Mouse (Mus musculus): ENCODE measurements around the gene Snap23.
A peak's percentile ranks its signal among the peaks of the same experiment; 100 is the strongest.

Snap23 gene

GRCm38 (mm10) chr2:120577799-120578198, 10.3 kb downstream of the Snap23 start:
- no peak for DNase-seq (ENCODE audit: extremely low spot score, low read depth, low spot score)

- DNase-seq (ENCODE audit: extremely low spot score, low read depth, low spot score): no peak
Observed at GRCm38 (mm10) chr2:120578286-120578685, 10.8 kb downstream of the Snap23 start.

GRCm38 (mm10) chr2:120589759-120590158, 22.3 kb downstream of the Snap23 start:
- no peak for DNase-seq (ENCODE audit: extremely low spot score, low read depth, low spot score)

GRCm38 (mm10) chr2:120592227-120592626, 24.8 kb downstream of the Snap23 start:
- no peak for DNase-seq (ENCODE audit: extremely low spot score, low read depth, low spot score)

GRCm38 (mm10) chr2:120597734-120598133, 30.3 kb downstream of the Snap23 start:
- no peak for DNase-seq (ENCODE audit: extremely low spot score, low read depth, low spot score)

GRCm38 (mm10) chr2:120599506-120599905, 32.0 kb downstream of the Snap23 start:
- DNase-seq (ENCODE audit: extremely low spot score, low read depth, low spot score): no peak

- DNase-seq (ENCODE audit: extremely low spot score, low read depth, low spot score): no peak
Observed at GRCm38 (mm10) chr2:120606021-120606690, 38.7 kb downstream of the Snap23 start.

- peak; percentile 73 for DNase-seq (ENCODE audit: extremely low spot score, low read depth, low spot score)
Observed at GRCm38 (mm10) chr2:120608830-120609723, 41.6 kb downstream of the Snap23 start, which contains the start of the genes Haus2 and Lrrc57. TSS of gene Haus2 (plus strand) at chr2:120609383. TSS of gene Lrrc57 (minus strand) at chr2:120609520.

- DNase-seq (ENCODE audit: extremely low spot score, low read depth, low spot score): no peak
Observed at GRCm38 (mm10) chr2:120616279-120617163, 49.0 kb downstream of the Snap23 start.

- DNase-seq (ENCODE audit: extremely low spot score, low read depth, low spot score): no peak
Observed at GRCm38 (mm10) chr2:120619538-120619937, 52.1 kb downstream of the Snap23 start.

- DNase-seq (ENCODE audit: extremely low spot score, low read depth, low spot score): no peak
Observed at GRCm38 (mm10) chr2:120622920-120623319, 55.4 kb downstream of the Snap23 start.

- no peak for DNase-seq (ENCODE audit: extremely low spot score, low read depth, low spot score)
Observed at GRCm38 (mm10) chr2:120628076-120628865, 60.8 kb downstream of the Snap23 start.

GRCm38 (mm10) chr2:120628886-120629735, 61.6 kb downstream of the Snap23 start, which contains the start of gene Stard9:
TSS of gene Stard9 (plus strand) at chr2:120629121.
- DNase-seq (ENCODE audit: extremely low spot score, low read depth, low spot score): peak; percentile 92

- no peak for DNase-seq (ENCODE audit: extremely low spot score, low read depth, low spot score)
Observed at GRCm38 (mm10) chr2:120630246-120630645, 62.8 kb downstream of the Snap23 start.

- no peak for DNase-seq (ENCODE audit: extremely low spot score, low read depth, low spot score)
Observed at GRCm38 (mm10) chr2:120630655-120631054, 63.2 kb downstream of the Snap23 start.

GRCm38 (mm10) chr2:120631521-120631920, 64.0 kb downstream of the Snap23 start:
- DNase-seq (ENCODE audit: extremely low spot score, low read depth, low spot score): no peak

- no peak for DNase-seq (ENCODE audit: extremely low spot score, low read depth, low spot score)
Observed at GRCm38 (mm10) chr2:120631957-120632356, 64.5 kb downstream of the Snap23 start.

GRCm38 (mm10) chr2:120640835-120641234, 73.4 kb downstream of the Snap23 start:
- no peak for DNase-seq (ENCODE audit: extremely low spot score, low read depth, low spot score)

GRCm38 (mm10) chr2:120643836-120644235, 76.4 kb downstream of the Snap23 start:
- no peak for DNase-seq (ENCODE audit: extremely low spot score, low read depth, low spot score)
